Comparison of ENCODE assay signal across 11 mouse cellular contexts in the genomic region with DNA sequence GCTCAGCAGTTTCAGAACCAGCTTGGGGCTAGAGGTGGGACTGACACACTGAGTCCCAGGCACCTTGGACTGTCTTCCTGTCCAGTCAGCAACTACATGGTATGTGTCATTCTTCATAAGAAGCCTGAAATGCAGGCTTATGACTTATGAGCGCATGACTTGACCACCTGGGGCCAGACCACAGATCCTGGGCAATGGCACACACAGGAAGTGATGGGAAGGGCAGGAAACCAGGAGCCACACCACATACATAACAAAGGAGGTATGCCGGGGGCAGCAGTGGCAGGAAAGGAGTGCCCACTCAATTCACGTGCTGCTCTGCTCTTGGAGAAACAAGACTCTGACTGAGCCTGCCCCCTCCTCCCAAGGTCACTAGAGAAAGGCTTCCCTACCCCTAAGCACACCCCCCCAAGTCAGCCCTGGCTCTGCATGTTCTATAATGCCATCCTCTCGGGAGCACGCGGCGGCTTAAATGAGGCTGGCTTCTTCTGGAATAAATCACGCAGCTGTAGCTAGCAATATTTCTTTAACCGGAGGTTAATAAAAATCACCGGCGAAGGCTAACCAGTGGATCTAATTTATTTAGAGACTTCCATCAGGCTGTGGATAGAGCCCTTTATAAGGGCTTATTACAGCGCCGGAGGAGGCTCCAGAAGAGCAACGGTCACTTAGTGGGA.
DNase-seq lines count a peak whose midpoint lies in the region; ATAC-seq and TF ChIP-seq lines count a peak whose summit lies in the region.
"Had no signal": no experiment of that assay in that cellular context is flagged by ENCODE, and none has a peak within 500 bp of the region (broad histone marks: within the 10 kb centered on the region; RNA-seq: fewer than 3 reads in every experiment).

No protein-coding gene starts in this region.

- peak overlapping the region; percentile 59 for H3K27ac ChIP-seq in hindbrain, embryonic 13.5 days
- H3K27ac ChIP-seq in midbrain, postnatal 0 days (ENCODE audit: low read depth, low read length) = no peak overlapping the region
- no peak overlapping the region for H3K27ac ChIP-seq in liver, embryonic 11.5 days (ENCODE audit: low read depth, low read length)
- H3K27ac ChIP-seq: heart, adult 2 months had no signal

- no peak overlapping the region for H3K4me3 ChIP-seq in hindbrain, embryonic 13.5 days
- no peak overlapping the region for H3K4me3 ChIP-seq in midbrain, postnatal 0 days (ENCODE audit: low read depth, low read length)
- no peak overlapping the region for H3K4me3 ChIP-seq in liver, embryonic 11.5 days (ENCODE audit: low read depth, low read length)
- H3K4me3 ChIP-seq: heart, adult 2 months; megakaryocyte, embryonic 14.5 days had no signal

- no peak for TF ChIP-seq CTCF in midbrain, postnatal 0 days (IDR thresholded peaks at IDR 0.05)

- no peak for ATAC-seq in hindbrain, embryonic 13.5 days (ENCODE audit: low FRiP score)
- ATAC-seq in midbrain, postnatal 0 days (ENCODE audit: low FRiP score) = no peak
- ATAC-seq in liver, embryonic 11.5 days (replicated peaks; ENCODE audit: low FRiP score) = no peak

- 55% methylated on average over 14 of the region's 14 CpGs for WGBS in hindbrain, embryonic 13.5 days
- WGBS in midbrain, postnatal 0 days = 57% methylated on average over 14 of the region's 14 CpGs
- 83% methylated on average over 14 of the region's 14 CpGs for WGBS in liver, embryonic 11.5 days

- peaks cover 56% of the 10 kb centered on the region for H3K4me1 ChIP-seq in hindbrain, embryonic 13.5 days (replicated peaks)
- H3K4me1 ChIP-seq in midbrain, postnatal 0 days (ENCODE audit: insufficient read depth, low read length) = peaks cover 8% of the 10 kb centered on the region
- H3K4me1 ChIP-seq in liver, embryonic 11.5 days (replicated peaks; ENCODE audit: control insufficient read depth, insufficient read depth, low read length) = peaks cover 2% of the 10 kb centered on the region

- H3K27me3 ChIP-seq in hindbrain, embryonic 13.5 days = no peaks in the 10 kb centered on the region
- no peaks in the 10 kb centered on the region for H3K27me3 ChIP-seq in midbrain, postnatal 0 days (ENCODE audit: insufficient read depth, low read length)
- H3K27me3 ChIP-seq in liver, embryonic 11.5 days (replicated peaks; ENCODE audit: control insufficient read depth, insufficient read depth, low read length) = no peaks in the 10 kb centered on the region

- H3K4me2 ChIP-seq in hindbrain, embryonic 13.5 days = no peak overlapping the region
- no peak overlapping the region for H3K4me2 ChIP-seq in midbrain, postnatal 0 days (ENCODE audit: low read depth, low read length, poor library complexity, severe bottlenecking)
- H3K4me2 ChIP-seq in liver, embryonic 11.5 days = no peak overlapping the region

- peak; percentile 21 for DNase-seq in kidney, adult 11 months
- DNase-seq in kidney, postnatal 4 days = no peak
- DNase-seq in ES-CJ7 (ENCODE audit: low read depth, low spot score) = peak; percentile 27
- DNase-seq in midbrain, postnatal 0 days (ENCODE audit: low spot score) = peak; percentile 32
- no peak for DNase-seq in adrenal gland, adult 8-10 months
- DNase-seq in liver, embryonic 11.5 days (ENCODE audit: low spot score) = no peak
- DNase-seq in cerebellum, postnatal 25 days = no peak
- DNase-seq: heart, adult 2 months; lung, adult 18-20 months had no signal

- no peaks in the 10 kb centered on the region for H3K9me3 ChIP-seq in hindbrain, embryonic 13.5 days
- H3K9me3 ChIP-seq in midbrain, postnatal 0 days (ENCODE audit: low read length) = no peaks in the 10 kb centered on the region
- H3K9me3 ChIP-seq in liver, embryonic 11.5 days (ENCODE audit: control insufficient read depth, low read length) = no peaks in the 10 kb centered on the region
- H3K9me3 ChIP-seq: megakaryocyte, embryonic 14.5 days had no signal

- H3K36me3 ChIP-seq in hindbrain, embryonic 13.5 days = no peaks in the 10 kb centered on the region
- no peaks in the 10 kb centered on the region for H3K36me3 ChIP-seq in midbrain, postnatal 0 days (ENCODE audit: insufficient read depth, low read length)
- H3K36me3 ChIP-seq in liver, embryonic 11.5 days (ENCODE audit: control insufficient read depth, insufficient read depth, low read length) = no peaks in the 10 kb centered on the region

- no peak overlapping the region for H3K9ac ChIP-seq in hindbrain, embryonic 13.5 days
- H3K9ac ChIP-seq in midbrain, postnatal 0 days (replicated peaks; ENCODE audit: low read length, poor library complexity, severe bottlenecking) = no peak overlapping the region
- H3K9ac ChIP-seq in liver, embryonic 11.5 days (ENCODE audit: low read depth, low read length) = no peak overlapping the region

Comparison
In these comparisons a context has a peak if more than half of its experiments do, and no peak if none do; other contexts are left out.
1. DNase-seq: peak in kidney, adult 11 months (single experiment), ES-CJ7 (single experiment) and midbrain, postnatal 0 days (single experiment); none in kidney, postnatal 4 days (0 of 2), adrenal gland, adult 8-10 months (single experiment), liver, embryonic 11.5 days (single experiment) and cerebellum, postnatal 25 days (0 of 2).